Mouse (Mus musculus): Measurements from ENCODE around the gene Kin.

Kin gene

DNA sequence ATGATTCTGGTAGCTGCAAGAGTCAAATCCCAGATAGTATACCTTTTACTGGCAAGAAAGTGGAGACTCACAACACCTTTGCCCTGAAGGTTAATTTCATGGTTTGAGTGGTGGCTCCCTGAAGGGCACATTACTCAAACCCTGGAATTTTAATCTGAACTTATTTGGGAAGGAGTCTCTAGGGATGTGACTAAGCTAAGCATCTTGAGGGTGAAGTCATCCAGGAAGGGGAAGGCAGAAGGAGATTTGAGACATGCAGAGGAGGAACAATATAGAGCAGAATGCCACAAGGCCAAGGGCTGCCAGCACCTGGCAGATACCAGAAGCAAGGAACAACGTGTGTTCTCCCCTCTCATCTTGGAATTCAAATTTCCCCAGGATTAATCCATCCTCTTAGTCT is 38.4 kb downstream of the Kin start:
- no peak for DNase-seq

DNA sequence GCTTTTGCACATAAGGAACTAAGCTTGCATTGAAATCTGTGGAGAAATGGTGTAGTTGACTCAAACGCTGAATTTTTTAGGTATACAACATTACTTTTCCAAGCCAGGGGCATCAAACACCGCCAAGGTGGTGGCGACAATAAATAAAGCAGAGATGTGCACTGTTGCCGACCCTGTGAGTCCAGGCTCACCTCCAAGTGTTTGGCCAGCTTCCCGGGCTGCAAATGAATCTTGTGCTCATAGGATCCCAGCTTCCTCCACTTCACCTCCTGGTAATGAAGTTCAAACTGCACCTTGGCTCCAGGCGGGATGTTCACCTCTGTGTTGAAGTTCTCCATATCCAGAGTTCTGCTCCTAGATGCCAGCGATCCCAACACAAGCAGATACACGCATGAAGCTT is 38.9 kb downstream of the Kin start:
- DNase-seq: no peak

DNA sequence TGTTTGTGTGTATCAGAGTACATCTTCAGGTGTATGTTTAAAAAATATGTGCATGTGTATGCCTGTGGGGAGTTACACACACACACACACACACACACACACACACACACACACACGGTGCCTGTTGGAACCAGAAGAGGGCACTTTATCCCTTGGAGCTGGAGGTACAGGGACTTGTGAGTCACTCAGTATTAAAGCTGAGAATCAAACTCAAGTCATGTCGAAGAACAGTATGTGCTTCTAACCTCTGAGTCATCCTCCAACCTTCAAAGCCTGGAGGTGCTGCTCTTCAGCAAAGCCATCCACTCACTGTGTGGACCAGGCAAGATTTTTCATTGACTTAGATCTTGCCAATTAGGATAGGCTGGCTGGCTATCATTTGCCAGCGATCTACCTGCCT is 41.4 kb downstream of the Kin start:
- DNase-seq: no peak

DNA sequence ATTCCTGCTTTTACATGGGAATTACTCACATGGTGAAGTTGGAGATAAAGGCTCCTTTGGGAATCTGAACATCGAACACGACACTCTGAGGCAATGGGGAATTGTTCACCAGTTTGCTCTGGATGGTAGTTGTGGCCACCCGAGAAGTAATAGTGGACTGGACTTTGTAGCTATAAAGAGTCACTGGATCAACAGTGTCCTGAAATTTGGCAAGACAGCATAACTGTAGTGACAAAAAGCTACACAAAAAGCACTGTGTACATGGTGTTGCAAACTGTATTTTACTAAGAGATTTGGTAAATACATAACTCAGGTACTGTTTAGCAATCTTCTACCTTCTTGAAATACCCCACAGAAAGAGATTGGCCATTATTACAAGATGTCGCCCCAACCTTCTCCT is 45.7 kb downstream of the Kin start:
- no peak for DNase-seq

DNA sequence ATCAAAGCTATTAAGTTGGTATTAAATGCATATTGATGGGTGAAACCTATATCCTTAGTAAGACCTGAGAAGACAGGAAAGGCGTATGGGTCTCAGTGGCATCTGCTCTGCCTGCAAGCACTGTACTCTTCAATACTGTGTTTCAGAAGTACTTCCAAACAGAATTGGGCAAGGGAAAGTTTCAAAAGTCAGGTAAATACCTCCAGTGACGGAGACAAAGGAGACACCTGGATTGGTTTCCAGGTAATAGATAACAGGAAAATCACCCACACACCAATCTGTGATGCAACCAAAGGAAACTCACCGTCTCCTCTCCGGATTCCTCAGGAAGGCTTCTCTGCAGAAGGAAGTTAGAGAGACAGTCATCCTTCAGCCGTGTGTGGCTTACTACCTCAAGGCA is 47.1 kb downstream of the Kin start:
- no peak for DNase-seq

DNA sequence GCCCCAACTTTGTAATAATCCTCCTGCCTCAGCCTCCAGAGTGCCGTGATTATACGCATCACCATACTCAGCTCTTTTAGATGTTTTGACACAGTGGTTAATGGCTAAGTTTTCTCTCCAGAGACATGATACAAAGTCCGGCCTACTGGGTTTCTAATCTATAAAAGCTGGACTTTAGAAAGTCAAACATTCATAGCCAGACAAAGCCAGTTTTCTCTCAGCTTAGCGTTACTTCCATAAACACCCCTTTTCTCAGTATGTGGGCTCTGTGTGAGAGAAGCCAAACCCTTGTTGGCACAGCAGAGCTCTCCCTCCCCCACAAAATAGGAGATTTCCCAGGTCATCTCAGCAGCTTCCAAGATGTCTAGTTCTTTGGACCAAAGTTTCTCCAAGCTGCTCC is 48.2 kb downstream of the Kin start:
- DNase-seq: no peak

DNA sequence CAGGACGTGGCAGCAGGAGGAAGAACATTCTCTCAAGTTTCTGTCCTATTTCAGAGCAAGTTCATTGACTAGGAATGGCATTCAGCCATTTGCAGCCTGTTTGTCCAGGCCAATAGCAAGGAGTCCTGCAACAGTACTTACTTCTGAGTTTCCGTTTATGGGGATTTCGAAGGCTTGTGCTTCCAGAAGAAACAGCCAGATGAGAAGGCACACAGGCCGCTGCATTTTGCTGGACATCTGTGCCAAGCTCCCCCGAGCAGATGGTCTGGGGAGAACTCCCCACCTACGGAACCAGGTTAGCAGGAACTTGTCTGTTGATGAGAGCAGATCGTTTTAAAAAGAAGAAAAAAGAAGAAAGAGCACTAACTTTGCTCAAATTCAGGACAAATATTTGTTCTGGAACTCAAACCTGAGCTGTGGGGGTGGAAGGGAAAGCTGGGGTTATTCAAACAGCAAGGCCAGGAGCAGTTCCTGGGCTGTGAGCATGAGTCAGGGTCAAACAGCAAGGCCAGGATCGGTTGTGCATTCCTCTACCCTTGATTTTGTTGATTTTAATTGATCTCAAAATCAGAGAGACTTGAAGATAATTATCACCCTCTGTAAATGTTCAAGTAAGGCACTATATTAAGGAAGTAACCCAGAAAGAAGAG is 50.1 kb downstream of the Kin start:
- no peak for DNase-seq

DNA sequence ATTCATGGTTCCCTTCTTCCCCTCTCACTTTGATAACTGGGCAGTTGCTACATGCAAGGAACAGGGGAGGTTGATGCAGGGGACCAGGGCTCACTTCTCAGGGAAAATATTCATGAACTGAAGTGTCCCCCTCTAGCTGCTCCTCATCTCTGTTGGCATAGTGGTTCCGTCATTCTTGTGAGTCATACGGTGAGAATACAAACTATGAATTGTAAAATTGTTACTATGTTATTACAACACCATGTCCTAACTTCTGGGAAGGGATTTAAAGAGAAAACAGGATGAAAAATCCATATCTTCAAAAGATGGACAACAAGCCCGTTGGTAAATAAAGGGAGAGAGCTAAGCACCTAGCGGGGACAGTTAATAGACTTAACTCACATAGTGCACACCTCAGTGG is 50.9 kb downstream of the Kin start, which contains the start of gene Itih2:
TSS of gene Itih2 (minus strand) at position 101 of the 400 bp plus-strand sequence.
- no peak for DNase-seq

DNA sequence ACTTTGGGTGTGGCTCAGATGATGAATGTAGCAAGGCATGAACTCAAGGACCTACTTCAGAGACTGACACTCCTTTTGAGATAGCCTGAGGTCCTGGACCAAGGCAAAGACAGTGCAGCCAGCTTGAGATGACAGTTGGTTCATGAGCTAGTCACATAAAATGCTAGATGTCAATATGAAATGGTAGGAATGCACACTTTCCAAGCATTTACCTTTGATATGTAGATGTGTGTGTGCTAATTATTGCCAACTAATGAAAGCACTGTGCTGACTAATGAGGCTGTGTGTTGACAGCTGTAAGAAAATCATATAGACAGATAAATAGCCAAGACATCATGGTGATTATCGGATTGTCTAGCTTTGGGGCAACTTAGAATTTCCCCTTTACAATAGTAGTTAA is 51.7 kb downstream of the Kin start:
- no peak for DNase-seq

DNA sequence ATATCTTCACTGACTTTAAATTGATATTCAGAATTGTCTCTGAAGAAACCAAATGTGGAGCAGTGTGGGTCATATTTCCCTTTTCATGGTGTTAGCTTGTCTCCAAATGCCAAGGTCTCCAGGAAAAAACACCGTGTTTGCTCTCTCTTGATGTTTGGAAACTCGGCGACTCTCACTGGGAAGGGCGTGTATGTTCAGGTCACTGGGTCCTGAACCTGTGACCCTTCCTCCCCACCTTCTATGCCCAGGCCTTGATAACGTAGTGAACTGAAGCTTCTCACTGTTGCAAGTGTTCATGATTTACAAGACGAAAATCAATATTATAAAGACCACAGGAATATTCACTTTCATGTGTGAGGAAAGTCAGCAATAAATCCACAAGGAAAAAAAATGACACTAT is 53.5 kb downstream of the Kin start:
- no peak for DNase-seq

DNA sequence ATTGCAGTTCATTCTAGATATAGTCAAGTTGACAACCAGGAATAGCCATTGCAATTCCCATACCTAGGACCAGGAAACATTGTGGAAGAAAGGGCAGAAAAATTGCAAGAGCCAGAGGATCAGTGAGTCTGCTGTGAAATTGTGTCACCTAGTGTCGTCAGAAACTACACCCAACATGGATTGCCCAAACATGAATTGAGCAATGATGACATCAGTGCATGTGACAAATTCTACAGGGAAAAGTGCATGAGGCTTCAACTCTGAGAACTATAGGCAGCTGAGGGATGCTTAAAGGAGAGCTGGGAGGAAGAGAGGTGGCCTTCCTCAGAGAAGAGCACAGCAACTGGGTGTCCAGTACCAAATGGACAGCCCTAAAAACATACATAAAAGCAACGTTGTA is 56.9 kb downstream of the Kin start:
- DNase-seq: no peak

DNA sequence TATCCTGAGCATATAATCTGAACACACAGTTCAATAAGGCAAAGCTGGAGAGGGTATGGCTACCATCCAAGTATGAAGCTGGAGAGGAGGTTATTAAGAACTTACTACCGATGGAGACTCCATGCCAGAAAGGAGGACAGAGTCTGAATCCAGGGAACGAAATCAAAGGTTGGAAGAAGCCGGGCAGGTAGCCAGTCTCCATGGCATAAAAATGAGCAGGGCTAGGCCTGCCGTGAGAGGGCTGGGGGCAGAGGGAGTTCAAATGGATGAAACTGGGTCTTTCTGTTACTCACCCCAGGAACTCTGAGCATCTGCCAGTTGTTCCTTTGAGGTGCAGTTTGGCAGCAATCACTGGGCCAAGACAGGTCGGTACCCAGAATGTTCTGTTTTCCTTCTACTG is 60.1 kb downstream of the Kin start:
- no peak for DNase-seq

All from thymus, postnatal 36 days (tissue).